Mouse (Mus musculus) heart, embryonic 13.5 days (tissue): ENCODE results near the gene Mon2. TPM values are rescaled to one million over a fixed set of nuclear protein-coding genes. Genes with fewer than 3 reads are reported as not detected.
"Not testable (repeated sequence)": the region's sequence is repeated elsewhere in the genome, so short reads cannot be mapped to it uniquely, and the experiment has no call there.

Experiments used
- ATAC-seq: fragments of 200-750 bp; cut with Nextera tagmentation; 2 replicates; pipeline ENCODE4 v1.8.0; 2017; ENCODE audit warnings: moderate TSS enrichment; ENCODE audit not compliant: insufficient number of reproducible peaks, low FRiP score, low TSS enrichment; ENCODE audit errors: extremely low read depth
- H3K27ac ChIP-seq: fragments of 300-500 bp; sonication (generic); replicated peaks from 2 replicates; pipeline ENCODE4 v1.5.1; 2015; ENCODE audit warnings: moderate library complexity, mild to moderate bottlenecking, inconsistent platforms
- H3K27me3 ChIP-seq: fragments of 300-500 bp; sonication (generic); replicated peaks from 2 replicates; pipeline ENCODE4 v1.6.1; 2015; ENCODE audit warnings: mild to moderate bottlenecking, inconsistent platforms
- H3K36me3 ChIP-seq: fragments of 300-500 bp; sonication (generic); 2 replicates; pipeline ENCODE4 v1.6.1; 2015; ENCODE audit warnings: mild to moderate bottlenecking, inconsistent platforms
- H3K4me1 ChIP-seq: fragments of 300-500 bp; sonication (generic); 2 replicates; pipeline ENCODE4 v1.6.1; 2015; ENCODE audit warnings: inconsistent platforms
- H3K4me2 ChIP-seq: fragments of 300-500 bp; sonication (generic); 2 replicates; pipeline ENCODE4 v1.6.1; 2015; ENCODE audit warnings: inconsistent platforms, mild to moderate bottlenecking, moderate library complexity
- H3K4me3 ChIP-seq: fragments of 300-500 bp; sonication (generic); 2 replicates; pipeline ENCODE4 v1.5.1; 2015; ENCODE audit warnings: moderate library complexity, mild to moderate bottlenecking, inconsistent platforms
- H3K9ac ChIP-seq: fragments of 300-500 bp; sonication (generic); 2 replicates; pipeline ENCODE4 v1.6.1; 2015; ENCODE audit warnings: inconsistent platforms, mild to moderate bottlenecking, moderate library complexity
- H3K9me3 ChIP-seq: fragments of 300-500 bp; sonication (generic); 2 replicates; pipeline ENCODE4 v1.6.1; 2016; ENCODE audit warnings: inconsistent platforms
- WGBS: fragments of 180-500 bp; shearing (Covaris S2); methylation state at CpG from one replicate; pipeline ENCODE4 v1.1.7; 2015; ENCODE audit warnings: mixed read lengths; 5-methylcytosine and 5-hydroxymethylcytosine counted together
- polyA plus RNA-seq: library from polyadenylated mRNA; unstranded; fragments of >200 nt; fragmentation: Nextera tagmentation; extraction: Ambion mirVana; gene quantifications from 2 replicates; pipeline ENCODE4 v1.2.1, GENCODE M21; 2015

Mon2 gene
- polyA plus RNA-seq, 1 experiment from 2014 or later = 21.0 TPM

GRCm38 (mm10) chr10:122979356-122979755 is 96.9 kb downstream of the Mon2 start:
- H3K27me3 ChIP-seq = no peaks in the 10 kb centered on the region
- H3K9me3 ChIP-seq = no peaks in the 10 kb centered on the region
- H3K4me2 ChIP-seq = no peak overlapping the region
- no peak overlapping the region for H3K9ac ChIP-seq
- peaks cover 18% of the 10 kb centered on the region for H3K4me1 ChIP-seq
- H3K36me3 ChIP-seq = peaks cover 30% of the 10 kb centered on the region
- no peak for ATAC-seq
- no peak overlapping the region for H3K27ac ChIP-seq
- no peak overlapping the region for H3K4me3 ChIP-seq

GRCm38 (mm10) chr10:122976038-122976437 is 100.3 kb downstream of the Mon2 start:
- 74% methylated on average over 9 of the region's 9 CpGs for WGBS
- no peak overlapping the region; the same call in 1 of the 2 replicates for H3K9ac ChIP-seq
- H3K9me3 ChIP-seq = no peaks in the 10 kb centered on the region
- no peaks in the 10 kb centered on the region; the same call in 1 of the 2 replicates for H3K4me1 ChIP-seq
- no peak overlapping the region for H3K4me3 ChIP-seq
- H3K4me2 ChIP-seq = no peak overlapping the region
- peaks cover 19% of the 10 kb centered on the region for H3K36me3 ChIP-seq
- no peak for ATAC-seq
- no peak overlapping the region for H3K27ac ChIP-seq
- H3K27me3 ChIP-seq = no peaks in the 10 kb centered on the region

- Histone ChIP-seq H3K27ac (no peak overlapping the region), H3K4me2 (no peak overlapping the region), H3K27me3 (no peaks in the 10 kb centered on the region), H3K9ac (no peak overlapping the region), H3K9me3 (no peaks in the 10 kb centered on the region), H3K36me3 (no peaks in the 10 kb centered on the region), H3K4me1 (no peaks in the 10 kb centered on the region; the same call in 1 of the 2 replicates), H3K4me3 (no peak overlapping the region)
- no peak for ATAC-seq
These were observed 103.1 kb downstream of the Mon2 start for GRCm38 (mm10) chr10:122973241-122973640.

GRCm38 (mm10) chr10:122970188-122970587 is 106.1 kb downstream of the Mon2 start:
- Histone ChIP-seq H3K36me3 (no peaks in the 10 kb centered on the region), H3K27me3 (no peaks in the 10 kb centered on the region), H3K4me1 (peaks cover 6% of the 10 kb centered on the region; the same call in 1 of the 2 replicates), H3K27ac (no peak overlapping the region), H3K4me3 (no peak overlapping the region), H3K4me2 (no peak overlapping the region), H3K9ac (no peak overlapping the region), H3K9me3 (no peaks in the 10 kb centered on the region)
- 73% methylated on average over 7 of the region's 7 CpGs for WGBS
- no peak for ATAC-seq

- Histone ChIP-seq H3K27me3 (0 out of 2 replicates have a peak, but pooled peaks cover 7% of the 10 kb centered on the region), H3K4me3 (no peak overlapping the region), H3K27ac (no peak overlapping the region), H3K9me3 (no peaks in the 10 kb centered on the region), H3K36me3 (no peaks in the 10 kb centered on the region), H3K9ac (no peak overlapping the region), H3K4me2 (no peak overlapping the region), H3K4me1 (peaks cover 20% of the 10 kb centered on the region)
- WGBS = 61% methylated on average over 7 of the region's 7 CpGs
- ATAC-seq = no peak
These were observed 109.9 kb downstream of the Mon2 start for GRCm38 (mm10) chr10:122966421-122966820.

GRCm38 (mm10) chr10:122965650-122966049 is 110.7 kb downstream of the Mon2 start:
- not testable (repeated sequence) for H3K36me3 ChIP-seq, ATAC-seq, H3K9ac ChIP-seq, H3K27ac ChIP-seq, H3K4me3 ChIP-seq, H3K4me2 ChIP-seq, H3K27me3 ChIP-seq, H3K9me3 ChIP-seq
- 83% methylated on average over 5 of the region's 5 CpGs for WGBS
- peaks cover 27% of the 10 kb centered on the region for H3K4me1 ChIP-seq

GRCm38 (mm10) chr10:122964241-122964636 is 112.1 kb downstream of the Mon2 start:
- Histone ChIP-seq H3K27ac (no peak overlapping the region), H3K4me3 (peak overlapping the region; percentile 47), H3K9me3 (no peaks in the 10 kb centered on the region), H3K36me3 (no peaks in the 10 kb centered on the region), H3K4me2 (peak overlapping the region; percentile 76), H3K9ac (peak overlapping the region; percentile 75), H3K4me1 (peaks cover 30% of the 10 kb centered on the region), H3K27me3 (0 out of 2 replicates have a peak, but pooled peaks cover 7% of the 10 kb centered on the region)
- ATAC-seq = no peak; the same call in 1 of the 2 replicates
- WGBS = 20% methylated on average over 4 of the region's 4 CpGs

- WGBS = 6% methylated on average over 21 of the region's 21 CpGs
- H3K27ac ChIP-seq = no peak overlapping the region
- ATAC-seq = no peak
These were observed 112.7 kb downstream of the Mon2 start for GRCm38 (mm10) chr10:122963463-122964240.

GRCm38 (mm10) chr10:122962651-122963050 is 113.7 kb downstream of the Mon2 start:
- ATAC-seq = no peak
- H3K4me1 ChIP-seq = peaks cover 30% of the 10 kb centered on the region
- 66% methylated on average over 9 of the region's 9 CpGs for WGBS
- no peak overlapping the region for H3K4me2 ChIP-seq
- H3K36me3 ChIP-seq = no peaks in the 10 kb centered on the region
- no peaks in the 10 kb centered on the region for H3K9me3 ChIP-seq
- no peak overlapping the region for H3K4me3 ChIP-seq
- 0 out of 2 replicates have a peak, but pooled peaks cover 7% of the 10 kb centered on the region for H3K27me3 ChIP-seq
- H3K27ac ChIP-seq = no peak overlapping the region
- H3K9ac ChIP-seq = no peak overlapping the region

More at GRCm38 (mm10) chr10:122963463-122964240, 112.7 kb downstream of the Mon2 start:
- H3K9me3 ChIP-seq = no peaks in the 10 kb centered on the region
- H3K27me3 ChIP-seq = 0 out of 2 replicates have a peak, but pooled peaks cover 7% of the 10 kb centered on the region
- H3K4me3 ChIP-seq = peak overlapping the region; percentile 47
- H3K4me2 ChIP-seq = peak overlapping the region; percentile 76
- H3K9ac ChIP-seq = peak overlapping the region; percentile 75
- H3K4me1 ChIP-seq = peaks cover 30% of the 10 kb centered on the region
- H3K36me3 ChIP-seq = no peaks in the 10 kb centered on the region

- Histone ChIP-seq H3K4me1 (peaks cover 26% of the 10 kb centered on the region), H3K4me3 (no peak overlapping the region), H3K36me3 (no peaks in the 10 kb centered on the region), H3K9me3 (no peaks in the 10 kb centered on the region), H3K27me3 (0 out of 2 replicates have a peak, but pooled peaks cover 7% of the 10 kb centered on the region), H3K9ac (no peak overlapping the region), H3K4me2 (no peak overlapping the region), H3K27ac (no peak overlapping the region)
- ATAC-seq = no peak
- 54% methylated on average over 9 of the region's 9 CpGs for WGBS
These were observed 114.8 kb downstream of the Mon2 start for GRCm38 (mm10) chr10:122961494-122961893.

GRCm38 (mm10) chr10:122960738-122961137 is 115.6 kb downstream of the Mon2 start:
- Histone ChIP-seq H3K27me3 (0 out of 2 replicates have a peak, but pooled peaks cover 7% of the 10 kb centered on the region), H3K4me2 (peak overlapping the region; percentile 53), H3K27ac (no peak overlapping the region), H3K4me1 (peaks cover 24% of the 10 kb centered on the region), H3K9ac (peak overlapping the region; percentile 39; the same call in 1 of the 2 replicates), H3K9me3 (no peaks in the 10 kb centered on the region), H3K4me3 (peak overlapping the region; percentile 11; the same call in 1 of the 2 replicates), H3K36me3 (no peaks in the 10 kb centered on the region)
- 45% methylated on average over 16 of the region's 16 CpGs for WGBS
- no peak for ATAC-seq
